Mouse (Mus musculus) liver, embryonic 14.5 days (tissue): ENCODE measurements at regions not wholly inside any gene's neighbourhood (a gene's known extent, or its start where the extent isn't known, plus 50 kb on each side); places are given as distances from the start of the nearest gene placed in this dataset.

Experiments used
- ATAC-seq: fragments of 200-750 bp; cut with Nextera tagmentation; 2 replicates; pipeline ENCODE4 v1.8.0; 2017; ENCODE audit warnings: moderate number of reproducible peaks, mild to moderate bottlenecking, moderate library complexity; ENCODE audit not compliant: insufficient read depth
- DNase-seq, 3 experiments: peaks; one replicate each; pipeline ENCODE4 v3.0.0-alpha.2; 2012 to 2013; ENCODE audit warnings: low read depth in 3 of 3, low spot score in 3 of 3
- H3K27ac ChIP-seq: fragments of 300-500 bp; sonication (generic); 2 replicates; pipeline ENCODE4 v1.5.1; 2014; ENCODE audit warnings: moderate library complexity, mild to moderate bottlenecking, control low read depth, inconsistent platforms
- H3K27me3 ChIP-seq: fragments of 300-500 bp; sonication (generic); 2 replicates; pipeline ENCODE4 v1.6.1; 2014; ENCODE audit warnings: mild to moderate bottlenecking, low read length, moderate library complexity; ENCODE audit not compliant: control insufficient read depth, insufficient read depth
- H3K36me3 ChIP-seq: fragments of 300-500 bp; sonication (generic); replicated peaks from 2 replicates; pipeline ENCODE4 v1.6.1; 2014; ENCODE audit warnings: low read depth; ENCODE audit not compliant: control insufficient read depth, insufficient read depth
- H3K4me1 ChIP-seq, 2 experiments: fragments of 200-500 bp in 1 of 2; fragments of 300-500 bp in 1 of 2; sonication (generic) in 1 of 2; replicated peaks; 2 replicates each; pipeline ENCODE4 v1.6.1; 2012 to 2014; ENCODE audit warnings: antibody characterized with exemption in 1 of 2, inconsistent platforms in 1 of 2, low read length in 1 of 2; ENCODE audit not compliant: control insufficient read depth in 2 of 2, insufficient read depth in 2 of 2
- H3K4me2 ChIP-seq: fragments of 300-500 bp; sonication (generic); 2 replicates; pipeline ENCODE4 v1.6.1; 2014; ENCODE audit warnings: low read depth, mild to moderate bottlenecking, control low read depth, moderate library complexity
- H3K4me3 ChIP-seq, 2 experiments: fragments of 200-500 bp in 1 of 2; fragments of 300-500 bp in 1 of 2; sonication (generic) in 1 of 2; 2 replicates each; pipeline ENCODE4 v1.5.1; 2012 to 2014; ENCODE audit warnings: low read depth in 2 of 2, low read length in 2 of 2, mild to moderate bottlenecking in 2 of 2, control low read depth in 1 of 2, inconsistent platforms in 1 of 2, moderate library complexity in 1 of 2; ENCODE audit not compliant: insufficient read depth in 1 of 2
- H3K9ac ChIP-seq: fragments of 300-500 bp; sonication (generic); replicated peaks from 2 replicates; pipeline ENCODE4 v1.6.1; 2014; ENCODE audit warnings: mild to moderate bottlenecking, control low read depth, moderate library complexity
- H3K9me3 ChIP-seq: fragments of 300-500 bp; sonication (generic); 2 replicates; pipeline ENCODE4 v1.6.1; 2016; ENCODE audit warnings: low read length, mixed read lengths; ENCODE audit not compliant: control insufficient read depth
- CTCF ChIP-seq: IDR thresholded peaks from 2 replicates; pipeline ENCODE4 v1.5.1; 2016; ENCODE audit warnings: antibody characterized with exemption, low read depth, control low read depth
- EP300 ChIP-seq: IDR thresholded peaks from 2 replicates; pipeline ENCODE4 v1.6.1; 2016; ENCODE audit warnings: antibody characterized with exemption, low read depth
- WGBS: fragments of 180-500 bp; shearing (Covaris S2); extraction: QIAGEN DNeasy Blood & Tissue Kit; methylation state at CpG from one replicate; pipeline ENCODE4 v1.1.7; 2014; ENCODE audit not compliant: insufficient replicate concordance; 5-methylcytosine and 5-hydroxymethylcytosine counted together

DNA sequence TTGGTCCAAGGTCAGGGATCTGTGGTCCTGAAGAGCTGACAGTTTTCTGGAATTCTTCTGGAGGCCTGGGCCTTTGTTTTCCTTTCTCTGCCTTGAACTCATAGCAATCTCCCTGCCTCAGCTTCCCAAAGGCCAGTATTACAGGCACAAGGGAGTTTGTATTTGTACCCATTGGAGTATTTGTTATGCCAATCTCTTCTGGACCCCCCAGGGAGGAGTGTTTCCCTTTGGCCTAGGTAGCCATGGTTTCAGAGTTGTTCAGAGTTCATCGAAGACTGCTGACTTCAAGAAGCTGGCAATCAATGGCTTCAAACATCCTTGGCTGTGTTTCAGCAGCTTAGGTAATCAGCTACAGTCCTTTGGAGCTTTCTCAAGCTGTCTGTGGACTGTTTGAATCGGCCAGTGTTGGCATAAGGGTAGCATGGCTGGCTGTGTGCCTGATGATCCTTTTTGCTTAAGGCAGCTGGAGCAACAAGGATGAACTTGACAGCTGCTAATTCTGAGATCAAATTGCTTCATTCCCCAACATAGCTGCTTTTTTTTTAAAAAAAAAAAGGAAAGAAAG is 161.2 kb upstream of the Pja1 start:
- WGBS = 50% methylated on average over 2 of the region's 2 CpGs
- TF ChIP-seq CTCF = no peak
- TF ChIP-seq EP300 = no peak

DNA sequence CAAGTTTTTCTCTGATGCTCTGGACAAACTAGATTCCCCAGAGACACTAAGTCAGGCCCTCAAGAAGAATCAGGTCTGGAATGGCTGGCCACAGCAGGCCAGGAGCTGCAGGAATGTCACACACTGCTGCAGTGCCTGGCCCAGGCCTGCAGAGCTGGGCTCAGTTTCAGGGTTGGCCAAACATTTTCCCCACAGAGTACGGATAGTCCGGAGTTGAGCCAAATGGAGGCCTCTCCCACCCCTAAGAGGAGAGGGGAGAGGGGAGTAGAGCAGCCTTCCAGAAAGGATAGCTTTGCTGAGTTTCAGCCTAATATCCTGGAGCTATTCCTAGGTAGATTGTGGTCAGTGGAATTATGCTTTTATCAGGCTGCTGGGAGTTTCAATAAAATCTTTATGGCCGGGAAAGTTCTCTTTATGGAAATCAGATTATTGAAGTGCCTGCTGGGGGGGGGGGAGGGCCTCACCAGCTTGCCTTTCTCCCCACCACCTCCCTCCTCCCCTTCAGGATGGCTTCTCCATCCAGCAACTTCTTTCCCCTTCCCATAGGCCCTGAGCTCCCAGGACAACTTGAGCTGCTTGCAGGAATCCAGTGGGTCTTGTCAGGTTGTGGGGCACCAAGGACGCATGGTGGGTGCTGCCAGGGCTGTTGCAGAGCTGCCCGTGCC is 153.6 kb upstream of the Pja1 start:
- no peak for DNase-seq
- ATAC-seq = no peak
- Histone ChIP-seq H3K4me1 (no peaks in the 10 kb centered on the region), H3K9ac (no peak overlapping the region), H3K27me3 (no peaks in the 10 kb centered on the region), H3K9me3 (no peaks in the 10 kb centered on the region), H3K36me3 (no peaks in the 10 kb centered on the region), H3K4me3 (no peak overlapping the region), H3K4me2 (no peak overlapping the region), H3K27ac (no peak overlapping the region)
- TF ChIP-seq EP300 = no peak
- no peak for TF ChIP-seq CTCF
- WGBS = 42% methylated on average over 5 of the region's 5 CpGs

More for the DNA sequence above, 161.2 kb upstream of the Pja1 start:
- no peaks in the 10 kb centered on the region for H3K27me3 ChIP-seq
- DNase-seq (no peak), ATAC-seq (no peak)
- H3K9me3 ChIP-seq = no peaks in the 10 kb centered on the region
- H3K9ac ChIP-seq = no peak overlapping the region
- H3K4me2 ChIP-seq = no peak overlapping the region
- H3K4me3 ChIP-seq = no peak overlapping the region
- no peaks in the 10 kb centered on the region for H3K4me1 ChIP-seq
- H3K27ac ChIP-seq = no peak overlapping the region
- H3K36me3 ChIP-seq = no peaks in the 10 kb centered on the region

GRCm38 (mm10) chrX:99612130-99612759 is 141.2 kb upstream of the Pja1 start:
- H3K4me1 ChIP-seq = no peaks in the 10 kb centered on the region
- DNase-seq (no peak), ATAC-seq (no peak)
- H3K27ac ChIP-seq = no peak overlapping the region
- WGBS = 65% methylated on average over 9 of the region's 9 CpGs
- no peak overlapping the region for H3K9ac ChIP-seq
- no peaks in the 10 kb centered on the region for H3K27me3 ChIP-seq
- no peak overlapping the region for H3K4me3 ChIP-seq
- no peaks in the 10 kb centered on the region for H3K9me3 ChIP-seq
- no peaks in the 10 kb centered on the region for H3K36me3 ChIP-seq
- H3K4me2 ChIP-seq = no peak overlapping the region
- TF ChIP-seq EP300 (no peak), CTCF (no peak)

DNA sequence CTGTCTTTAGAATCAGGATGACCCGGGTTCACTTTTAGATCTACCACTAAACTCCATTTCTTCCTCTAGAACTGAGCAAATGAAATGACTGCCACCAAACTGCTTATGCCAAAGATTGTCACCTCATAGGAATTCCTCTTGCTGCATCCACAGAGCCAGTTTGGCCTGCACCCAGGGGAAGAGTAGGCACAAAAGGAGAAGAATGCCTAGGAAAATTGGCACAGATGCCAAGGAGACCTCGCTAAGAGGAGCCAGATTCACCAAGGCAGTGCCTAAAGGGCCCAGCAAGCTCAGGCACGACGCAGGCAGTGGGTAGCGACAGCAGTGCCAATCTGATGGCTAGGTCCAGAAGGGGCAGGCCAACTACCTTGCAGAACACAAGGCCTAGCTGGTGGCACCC is 139.0 kb upstream of the Pja1 start:
- DNase-seq = no peak
- Histone ChIP-seq H3K4me1 (no peaks in the 10 kb centered on the region), H3K9me3 (no peaks in the 10 kb centered on the region), H3K27me3 (no peaks in the 10 kb centered on the region), H3K9ac (no peak overlapping the region), H3K4me2 (no peak overlapping the region), H3K27ac (no peak overlapping the region), H3K36me3 (no peaks in the 10 kb centered on the region), H3K4me3 (no peak overlapping the region)
- WGBS = 48% methylated on average over 5 of the region's 5 CpGs
- no peak for ATAC-seq
- TF ChIP-seq CTCF = no peak
- TF ChIP-seq EP300 = no peak

DNA sequence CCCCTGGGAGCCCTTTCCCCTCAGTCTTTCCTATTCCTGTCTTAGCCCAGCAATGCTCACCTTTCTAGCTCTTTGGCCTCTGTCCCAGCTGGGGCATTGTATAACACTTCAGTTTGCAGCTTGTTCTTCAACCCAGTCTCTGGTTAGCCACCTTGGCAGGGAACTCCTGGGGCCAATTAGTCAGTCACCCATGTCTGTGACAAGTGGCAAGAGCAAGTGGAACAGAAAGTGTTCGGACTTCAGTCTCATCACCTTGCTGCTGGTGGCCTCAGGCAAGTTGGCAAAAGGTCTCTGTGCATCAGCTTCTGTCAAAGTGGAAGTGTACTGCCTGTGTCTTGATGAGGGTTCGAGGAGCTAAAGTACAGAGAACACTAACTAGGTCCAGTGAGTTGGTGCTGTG is 138.5 kb upstream of the Pja1 start:
- ATAC-seq (no peak), DNase-seq (no peak)
- TF ChIP-seq EP300 = no peak
- no peaks in the 10 kb centered on the region for H3K4me1 ChIP-seq
- H3K9me3 ChIP-seq = no peaks in the 10 kb centered on the region
- no peak overlapping the region for H3K4me2 ChIP-seq
- H3K36me3 ChIP-seq = no peaks in the 10 kb centered on the region
- H3K4me3 ChIP-seq = no peak overlapping the region
- H3K27me3 ChIP-seq = no peaks in the 10 kb centered on the region
- WGBS = 39% methylated on average over 2 of the region's 2 CpGs
- no peak overlapping the region for H3K27ac ChIP-seq
- no peak overlapping the region for H3K9ac ChIP-seq
